Mouse (Mus musculus) urinary bladder, adult 2 months (tissue): ENCODE measurements around the gene Cep97. TPM values are rescaled to one million over a fixed set of nuclear protein-coding genes. Genes with fewer than 3 reads are reported as not detected.
"Not testable (repeated sequence)": the region's sequence is repeated elsewhere in the genome, so short reads cannot be mapped to it uniquely, and the experiment has no call there.

Experiments used
- DNase-seq: peaks from one replicate; pipeline ENCODE4 v3.0.0; 2022; ENCODE audit warnings: low spot score
- polyA plus RNA-seq: library from polyadenylated mRNA; depleted of rRNA; stranded (reverse); fragments of >200 nt; gene quantifications from 2 replicates; pipeline ENCODE4 v1.2.3, GENCODE M21; 2012; rRNA removed

The Cep97 gene
- polyA plus RNA-seq: 3.0 and 3.7 TPM in 2 replicates

DNA sequence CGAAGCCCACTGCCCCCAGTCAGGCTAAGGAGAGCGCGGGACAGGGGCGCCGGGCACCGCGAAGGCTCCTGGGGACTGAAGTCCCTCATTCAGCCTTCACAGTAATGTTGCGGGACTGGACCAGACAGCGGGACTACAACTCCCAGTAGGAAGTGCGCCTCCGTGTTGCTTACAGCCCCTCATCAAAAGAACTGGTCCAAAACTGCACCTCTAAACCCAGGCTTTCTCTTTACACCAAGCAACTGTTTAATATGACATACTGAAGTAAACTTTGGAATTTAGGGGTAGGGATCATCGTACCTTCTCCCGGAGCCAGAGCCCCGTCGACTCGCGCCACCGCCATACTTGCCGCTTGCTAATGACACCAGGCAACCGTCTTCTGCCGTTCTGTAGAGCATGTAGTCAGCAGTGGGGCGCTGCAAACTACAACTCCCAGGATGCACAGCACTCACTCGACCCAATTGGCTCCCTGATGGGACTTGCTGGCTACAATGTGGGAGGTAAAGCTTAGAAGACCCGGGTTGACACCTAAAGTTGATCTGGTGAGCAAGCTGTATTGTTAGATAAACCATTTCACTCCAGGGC is at the start of gene Cep97:
Cep97 (minus strand) TSS at position 403 of the 585 bp plus-strand sequence.
- peak; percentile 69 for DNase-seq

DNA sequence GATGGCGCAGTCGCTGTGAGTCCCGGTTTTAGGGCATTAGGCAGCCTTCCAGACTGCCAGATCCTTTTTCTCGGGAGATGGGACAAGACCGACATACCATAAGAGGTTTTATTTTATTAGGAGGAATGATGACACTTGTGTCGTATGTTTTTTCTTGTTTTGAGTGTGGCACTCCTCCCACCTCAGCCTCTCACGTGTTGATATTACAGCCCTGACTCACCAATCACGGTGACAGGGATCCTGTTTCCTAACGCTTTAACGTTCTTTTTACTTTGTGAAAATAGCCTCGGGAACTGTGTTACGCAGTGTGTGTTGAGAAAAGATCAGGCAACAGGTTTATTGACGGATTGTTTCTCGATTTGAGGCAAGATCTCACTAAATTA is 40.2 kb upstream of the Cep97 start:
- DNase-seq: no peak

DNA sequence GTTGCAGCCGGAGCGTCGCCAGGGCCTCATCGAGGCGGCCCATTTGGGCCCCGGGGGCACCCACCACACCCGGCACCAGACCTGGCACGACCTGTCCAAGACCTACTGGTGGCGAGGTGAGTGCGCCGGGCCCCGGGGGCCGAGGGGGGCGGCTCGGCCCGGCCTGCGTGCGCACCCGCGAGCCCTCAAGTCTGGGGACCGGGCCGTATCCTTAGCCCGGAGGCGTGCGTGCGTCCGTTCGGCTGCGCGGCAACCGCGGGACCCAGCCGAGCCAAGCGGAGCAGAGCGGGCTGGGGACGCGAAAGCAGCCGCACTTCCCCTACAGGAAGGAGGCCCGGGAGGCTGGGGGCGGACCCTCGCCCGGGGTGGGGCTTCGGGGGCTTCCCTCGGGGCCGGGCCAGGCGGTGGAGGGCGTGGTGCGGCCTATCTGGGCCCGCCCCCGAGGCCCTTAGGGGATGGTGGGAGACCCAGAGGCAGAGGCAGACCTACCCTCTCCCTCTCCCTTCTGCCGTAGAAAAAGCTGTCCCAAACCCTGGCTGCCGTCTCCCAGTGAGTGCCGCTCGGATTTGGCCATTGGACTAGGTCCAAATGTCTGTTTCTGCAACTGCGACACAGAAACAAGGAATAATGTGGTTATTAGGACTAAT is 39.7 kb upstream of the Cep97 start:
- peak; percentile 87 for DNase-seq

DNA sequence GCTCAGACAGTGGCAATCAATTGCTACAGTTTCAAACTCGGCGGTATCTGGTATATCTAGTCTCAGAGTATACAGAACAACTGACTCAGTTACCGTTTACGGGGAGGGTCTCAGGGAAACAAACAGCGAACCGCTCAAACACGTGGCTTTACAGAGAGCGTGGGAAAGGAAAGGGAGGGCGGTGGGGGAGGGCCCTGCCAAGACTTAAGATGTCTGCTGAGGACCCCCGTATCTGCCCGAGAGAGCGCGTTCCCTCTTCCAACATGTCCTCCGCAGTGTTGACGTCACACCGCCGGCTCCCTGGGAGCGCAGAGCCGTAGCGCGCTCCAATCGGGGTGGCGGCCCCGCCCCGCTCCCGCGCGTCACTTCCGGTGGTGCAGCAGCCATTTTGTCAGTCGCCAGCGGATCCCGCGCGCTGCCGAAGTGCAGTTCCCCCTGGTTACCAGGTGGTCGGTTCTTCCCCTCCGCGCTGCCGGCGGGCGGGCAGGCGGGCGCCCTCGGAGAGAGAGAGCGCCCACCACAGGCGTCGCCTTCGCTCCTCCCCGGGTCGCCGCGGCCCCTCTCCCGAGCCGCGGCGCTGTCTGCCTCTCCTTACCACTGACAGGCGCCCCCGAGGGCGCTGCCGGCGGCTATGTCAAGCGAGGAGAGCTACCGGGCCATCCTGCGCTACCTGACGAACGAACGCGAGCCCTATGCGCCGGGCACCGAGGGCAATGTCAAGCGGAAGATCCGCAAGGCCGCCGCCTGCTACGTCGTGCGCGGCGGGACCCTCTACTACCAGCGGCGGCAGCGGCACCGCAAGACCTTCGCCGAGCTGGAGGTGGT is 39.0 kb upstream of the Cep97 start, which contains the start of gene Zbtb11:
Zbtb11 (plus strand) TSS at position 453 of the 825 bp plus-strand sequence.
- peak; percentile 99 for DNase-seq

DNA sequence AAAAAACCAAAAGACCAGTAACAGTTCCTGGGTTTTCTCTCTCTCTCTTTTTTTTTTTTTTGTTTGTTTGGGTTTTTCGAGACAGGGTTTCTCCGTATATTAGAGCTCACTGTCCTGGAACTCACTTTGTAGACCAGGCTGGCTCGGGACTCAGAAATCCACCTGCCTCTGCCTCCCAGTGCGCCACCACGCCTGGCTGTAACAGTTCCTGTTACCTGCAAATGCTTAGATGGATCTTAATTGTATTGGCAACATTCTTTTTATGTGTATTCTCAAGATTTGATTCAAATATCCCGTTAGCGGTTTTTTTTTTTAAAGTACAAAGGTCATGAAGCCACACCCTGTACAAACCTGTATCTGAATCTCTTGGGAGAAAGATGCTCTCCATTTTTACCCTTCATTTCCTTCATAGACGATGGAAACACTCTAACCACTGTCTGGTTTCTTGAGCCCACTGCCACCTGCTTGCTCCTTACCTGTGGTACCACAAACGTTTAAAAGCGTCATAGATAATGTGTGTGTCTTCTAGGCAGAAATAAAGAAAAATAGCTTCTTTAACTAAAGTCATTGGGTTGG is 38.1 kb upstream of the Cep97 start:
- DNase-seq: no peak

DNA sequence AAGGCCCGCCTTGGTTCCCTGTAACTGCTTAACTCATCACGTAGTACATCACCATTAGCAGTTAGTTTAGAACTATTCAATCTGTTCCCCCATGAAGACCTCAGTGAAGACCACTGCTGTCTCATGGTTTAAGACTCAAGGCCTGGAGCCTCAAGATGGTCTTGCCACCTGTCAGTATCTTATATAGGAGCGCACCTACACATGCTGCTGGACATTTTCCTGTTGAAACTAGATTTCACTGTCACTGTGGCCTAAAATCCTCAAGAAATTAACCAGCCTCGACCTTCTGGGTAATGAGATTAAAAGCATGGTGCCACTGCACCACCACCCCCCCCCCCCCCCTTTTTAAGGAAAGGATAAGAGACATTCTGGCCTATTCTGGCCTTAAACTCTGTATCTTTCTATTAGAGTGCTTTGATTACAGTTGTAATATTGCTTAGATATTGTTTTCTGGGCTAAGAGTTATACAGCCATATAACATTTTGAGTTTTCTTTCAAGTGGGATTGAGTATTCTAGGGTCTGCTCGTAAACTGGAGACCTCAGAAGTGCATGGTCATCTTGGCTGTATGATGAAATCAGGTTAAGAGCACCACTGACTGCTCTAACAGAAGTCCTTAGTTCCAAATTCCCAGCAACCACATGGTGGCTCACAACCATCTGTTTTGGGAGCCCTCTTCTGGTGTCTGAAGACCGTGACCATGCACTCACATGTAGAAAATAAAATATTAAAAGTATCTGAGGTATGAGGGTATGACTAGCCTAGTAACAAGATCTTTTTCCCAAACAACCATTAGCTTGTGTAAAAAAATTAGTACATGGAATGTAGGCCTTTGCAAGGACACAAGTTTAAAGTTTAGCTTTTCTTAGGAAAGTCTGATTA is 37.3 kb upstream of the Cep97 start:
- DNase-seq: no peak

DNA sequence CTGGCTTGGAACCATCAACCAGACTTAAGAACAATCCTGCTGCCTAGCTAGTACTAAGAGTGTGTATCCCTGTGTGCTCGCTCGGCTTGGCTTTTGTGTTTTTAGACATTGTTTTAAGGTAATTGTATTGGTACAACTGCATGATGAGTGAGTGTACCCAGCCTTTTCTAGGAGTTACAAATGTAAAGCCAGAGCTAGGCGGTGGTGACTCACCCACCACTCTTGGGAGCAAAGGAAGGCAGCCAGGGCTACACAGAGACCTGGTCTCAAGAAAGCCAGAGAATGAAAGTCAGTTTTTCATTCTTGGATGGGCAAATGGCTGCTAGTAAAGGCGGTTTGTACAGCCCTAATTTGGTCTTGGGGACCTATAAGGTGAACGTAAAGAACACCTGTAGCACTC is 35.8 kb upstream of the Cep97 start:
- no peak for DNase-seq

DNA sequence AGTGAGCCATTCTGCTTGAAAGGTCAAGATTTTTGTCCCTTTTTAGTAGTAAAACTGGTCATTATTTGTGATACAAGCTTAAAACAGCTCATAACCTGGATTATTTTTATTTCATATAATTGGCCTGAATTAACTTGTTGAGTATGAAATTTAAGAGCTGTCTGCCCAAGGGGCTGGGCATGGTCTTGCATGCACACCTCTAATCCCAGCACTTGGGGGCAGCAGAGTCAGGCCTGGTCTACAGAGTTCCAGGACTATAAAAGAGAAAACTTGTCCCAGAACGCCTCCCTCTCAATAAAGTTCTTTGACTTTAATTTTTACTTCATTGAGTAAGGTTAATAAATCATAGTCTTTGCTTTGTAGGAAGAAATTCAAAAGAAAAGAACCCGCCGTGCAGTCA is 34.5 kb upstream of the Cep97 start:
- no peak for DNase-seq

DNA sequence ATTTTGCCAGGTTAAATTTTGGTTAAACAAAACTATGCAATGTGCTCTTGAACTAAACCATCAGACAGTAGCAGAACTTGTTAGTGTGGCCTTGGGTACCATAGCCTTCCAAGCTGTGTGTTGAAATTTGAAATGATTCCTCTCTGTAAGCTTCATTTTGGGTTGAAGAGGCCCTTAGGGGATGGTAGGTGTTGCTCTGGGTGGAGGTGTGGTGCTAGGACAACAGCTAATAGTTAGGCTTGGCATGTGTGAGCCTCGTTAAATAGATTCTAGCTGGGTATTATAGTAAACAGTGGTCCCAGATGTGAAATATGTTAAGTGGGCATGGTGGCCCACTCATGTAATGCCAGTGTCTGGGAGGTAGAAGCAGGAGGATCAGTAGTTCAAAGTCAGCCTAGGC is 32.6 kb upstream of the Cep97 start:
- DNase-seq: no peak

DNA sequence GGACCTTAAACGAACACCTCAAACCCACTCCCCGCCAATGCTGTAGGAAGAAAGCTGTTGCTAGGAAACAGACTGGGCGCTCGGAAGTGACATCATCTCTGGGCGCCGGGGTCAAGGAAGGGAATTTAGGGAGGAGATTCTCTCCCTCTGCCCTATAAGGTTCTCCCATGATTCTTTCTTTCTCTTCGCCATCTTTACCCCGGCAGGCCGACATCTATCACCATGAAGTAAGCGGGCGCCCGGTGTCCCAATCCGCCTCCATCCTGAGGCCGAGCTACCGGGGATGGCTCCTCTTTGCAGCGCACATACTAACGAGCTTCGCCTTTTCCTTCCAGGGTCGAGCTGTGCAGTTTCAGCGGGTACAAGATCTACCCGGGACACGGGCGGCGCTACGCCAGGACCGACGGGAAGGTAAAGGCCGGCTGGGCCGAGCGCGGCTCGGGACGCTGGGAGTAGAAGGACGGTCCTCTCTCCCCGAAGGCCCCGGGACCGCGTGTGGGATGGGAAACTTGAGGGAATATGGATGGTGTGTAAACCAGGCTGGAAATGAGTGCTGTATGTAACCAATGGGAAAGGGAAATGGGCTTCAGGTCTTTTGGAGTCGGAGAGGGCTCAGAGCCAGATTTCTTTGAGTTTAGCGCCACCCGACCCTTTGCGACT is 31.7 kb upstream of the Cep97 start, which contains the start of gene Rpl24:
Rpl24 (plus strand) TSS at position 64 of the 660 bp plus-strand sequence.
- peak; percentile 84 for DNase-seq

DNA sequence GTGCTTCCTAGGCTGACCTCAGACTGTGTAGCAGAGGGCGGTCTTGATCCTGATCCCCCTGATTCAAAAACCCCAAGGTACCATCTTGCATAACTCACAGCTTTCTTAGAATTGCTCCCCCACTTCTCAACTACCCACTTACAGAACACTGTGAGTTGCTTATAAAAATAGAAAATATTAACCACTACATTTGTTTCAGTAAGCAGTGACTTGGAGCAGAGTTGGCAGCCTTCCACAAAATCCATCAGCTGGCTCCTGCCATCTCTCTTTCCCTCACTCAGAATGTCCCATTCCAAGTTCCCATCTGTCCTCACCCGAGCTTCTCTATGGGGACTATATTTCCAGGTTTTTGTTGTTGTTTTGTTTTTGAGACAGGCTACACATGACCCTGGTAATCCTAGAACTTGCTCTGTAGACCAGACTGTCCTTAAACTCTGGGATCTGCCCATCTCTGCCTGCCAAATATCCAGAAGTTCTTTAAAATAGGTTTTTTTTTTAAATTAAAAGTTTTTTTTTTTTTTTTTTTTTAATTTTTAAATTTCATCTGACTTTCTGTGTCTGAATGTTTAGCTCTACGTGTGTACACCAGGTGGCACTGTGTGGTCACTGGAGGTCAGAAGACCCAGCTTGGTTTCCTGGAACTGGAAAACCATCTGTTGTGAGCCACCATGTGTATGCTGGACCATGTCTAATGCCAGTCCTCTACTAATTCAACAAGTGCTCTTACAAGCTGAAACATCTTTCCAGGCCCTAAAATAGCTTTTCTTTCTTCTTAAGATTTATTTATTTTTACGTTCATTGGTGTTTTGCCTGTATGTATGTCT is 29.7 kb upstream of the Cep97 start:
- DNase-seq: no peak

DNA sequence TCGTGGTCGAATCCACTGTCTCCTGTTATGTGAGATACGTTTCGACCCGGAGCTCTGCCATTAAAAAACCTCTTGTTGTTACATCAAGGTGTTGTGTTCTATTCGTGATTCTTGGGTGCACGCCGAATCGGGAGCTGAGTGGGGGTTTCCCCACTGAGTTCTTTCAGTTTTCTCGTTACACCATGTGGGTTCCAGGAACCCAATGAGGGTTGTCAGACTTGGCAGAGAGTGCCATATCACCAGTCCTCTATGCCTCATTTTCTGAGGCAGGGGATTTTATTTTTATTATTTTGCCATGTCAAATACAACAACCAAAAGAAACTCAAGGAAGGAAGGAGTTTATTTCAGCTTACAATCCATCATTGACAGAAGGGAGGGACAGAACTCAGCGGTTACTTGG is 28.4 kb upstream of the Cep97 start:
- DNase-seq: not testable (repeated sequence)

DNA sequence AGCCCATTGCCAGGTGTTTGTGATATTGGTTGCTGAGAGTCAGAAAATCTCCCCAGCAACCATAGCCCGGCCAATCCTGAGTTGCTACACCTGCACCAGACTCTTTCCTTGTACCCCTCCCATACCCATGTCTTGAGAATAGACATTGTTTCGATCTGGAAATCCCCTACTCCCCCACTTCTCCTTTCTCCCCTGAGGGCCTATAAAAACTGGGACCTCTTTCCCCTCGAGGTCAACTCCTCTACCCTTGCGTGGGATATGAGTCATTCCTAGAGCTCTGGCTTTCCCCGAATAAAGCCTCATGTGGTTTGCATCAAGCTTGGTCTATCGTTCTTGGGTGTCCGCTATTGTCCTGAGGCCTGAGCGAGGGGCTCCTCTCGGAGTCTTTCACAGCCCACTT is 19.5 kb upstream of the Cep97 start:
- DNase-seq: not testable (repeated sequence)

DNA sequence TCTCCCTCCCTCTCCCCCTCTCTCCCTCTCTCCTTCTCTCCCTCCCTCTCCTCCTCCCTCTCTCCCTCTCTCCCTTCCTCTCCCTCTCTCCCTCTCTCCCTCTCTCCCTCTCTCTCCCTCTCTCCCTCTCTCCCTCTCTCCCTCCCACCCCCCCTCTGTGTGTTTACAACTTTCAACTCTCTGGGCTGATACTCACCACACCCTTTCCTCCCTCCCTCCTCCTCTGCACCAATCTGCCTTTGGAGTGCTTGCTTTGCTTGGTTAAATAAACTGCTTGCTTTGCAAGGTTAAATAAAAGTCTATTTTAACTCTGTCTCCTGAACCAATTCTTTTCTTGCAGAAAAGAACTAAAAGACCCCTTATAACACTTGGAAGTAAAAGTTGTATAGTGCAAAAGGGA is 18.1 kb upstream of the Cep97 start:
- DNase-seq: no peak

DNA sequence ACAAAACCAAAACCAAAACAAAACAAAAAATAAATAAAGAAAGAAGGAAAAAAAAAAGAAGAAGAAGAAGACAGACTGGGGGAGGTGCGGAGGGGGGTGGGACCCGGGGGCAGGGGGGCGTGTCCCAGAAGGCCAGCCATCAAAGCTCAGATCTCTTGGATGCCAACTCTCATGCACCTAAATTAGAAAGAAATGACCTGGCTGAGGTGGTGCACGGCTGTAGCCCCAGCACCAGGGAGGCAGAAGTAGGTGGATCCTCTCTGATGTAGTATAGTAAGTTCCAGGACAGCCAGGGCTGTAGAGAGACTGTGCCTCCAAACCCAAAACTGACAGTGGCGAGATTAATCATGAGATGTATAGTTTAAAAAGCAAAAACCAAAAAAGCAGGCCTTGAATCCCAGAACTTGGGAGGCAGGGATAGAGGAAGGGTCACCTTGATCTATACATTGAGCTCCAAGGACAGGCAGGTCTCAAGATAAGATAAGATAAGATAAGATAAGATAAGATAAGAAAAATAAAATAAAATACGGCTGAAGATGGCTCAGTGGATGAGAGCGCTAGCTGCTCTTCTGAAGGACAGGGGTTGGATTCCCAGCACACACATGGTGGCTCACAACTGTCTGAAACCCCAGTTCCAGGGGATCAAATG is 17.1 kb upstream of the Cep97 start:
- DNase-seq: no peak

DNA sequence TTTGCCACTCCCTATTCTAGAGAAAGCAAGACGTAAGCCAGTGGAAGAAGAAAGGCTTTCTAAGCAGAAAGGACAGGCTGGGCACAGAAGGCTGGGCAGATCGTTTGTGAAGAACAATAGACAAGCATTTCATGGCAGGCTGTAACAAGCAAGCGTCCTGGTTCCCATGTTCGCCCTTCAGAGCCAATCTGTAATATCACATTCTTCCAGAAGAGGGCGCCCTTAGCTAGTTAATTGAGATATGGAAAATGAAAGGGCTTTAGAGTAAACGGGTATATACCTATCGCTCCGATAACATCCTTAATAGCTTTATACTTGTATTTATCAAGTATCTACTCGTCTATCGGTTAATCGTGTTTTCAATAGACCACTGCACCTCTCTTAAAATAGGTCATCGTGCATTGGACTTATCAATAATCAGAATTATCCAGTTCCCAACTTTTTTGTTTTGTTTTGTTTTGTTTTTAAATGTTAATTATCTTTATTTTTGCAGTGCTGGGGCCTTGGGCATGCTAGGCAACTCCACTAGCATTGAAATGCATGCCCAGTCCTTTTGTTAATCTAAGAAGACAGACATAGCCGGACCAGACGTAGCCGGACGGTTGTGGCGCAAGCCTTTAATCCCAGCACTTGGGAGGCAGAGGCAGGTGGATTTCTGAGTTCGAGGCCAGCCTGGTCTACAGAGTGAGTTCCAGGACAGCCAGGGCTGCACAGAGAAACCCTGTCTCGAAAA is 16.5 kb upstream of the Cep97 start:
- DNase-seq: no peak

DNA sequence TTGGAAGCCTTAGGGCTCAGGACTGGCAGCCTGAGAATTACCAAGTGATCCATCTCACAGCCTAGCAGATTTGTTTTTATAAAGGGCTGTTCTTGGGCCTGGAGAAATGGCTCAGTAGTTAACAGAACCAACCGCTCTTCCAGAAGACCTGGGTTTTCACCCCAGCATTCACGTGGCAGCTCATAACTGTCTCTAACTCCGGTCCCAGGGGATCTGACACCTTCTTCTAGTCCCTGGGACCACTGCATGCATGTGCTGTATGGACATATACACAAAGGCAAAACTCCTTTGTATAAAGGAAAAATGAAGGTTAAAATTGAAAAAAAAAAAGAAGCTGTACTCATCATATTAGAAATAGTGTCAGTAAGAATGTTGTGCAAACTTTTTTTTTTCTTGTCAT is 15.8 kb upstream of the Cep97 start:
- no peak for DNase-seq

DNA sequence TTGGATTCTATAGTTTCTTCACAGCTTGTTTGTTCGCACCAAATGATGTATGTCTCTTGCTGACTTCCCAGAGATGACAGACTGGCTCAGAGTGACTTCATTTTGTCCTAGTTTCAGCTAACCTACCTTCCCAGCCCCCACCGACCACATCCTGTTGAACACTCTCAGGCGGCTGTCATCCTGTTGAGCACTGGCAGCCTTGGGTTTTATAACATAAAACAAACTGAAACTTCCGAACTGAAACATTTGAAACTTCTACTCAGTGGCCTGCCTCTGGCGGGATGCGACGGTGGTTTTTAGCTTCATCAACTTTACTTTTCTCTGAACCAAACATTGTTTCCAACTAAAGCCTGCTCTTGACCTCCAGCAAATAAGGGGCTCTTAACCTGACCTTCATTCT is 14.3 kb upstream of the Cep97 start:
- DNase-seq: no peak
